Mouse (Mus musculus) limb, embryonic 15.5 days (tissue): ENCODE measurements around the gene Syn3. TPM values are rescaled to one million over a fixed set of nuclear protein-coding genes. Genes with fewer than 3 reads are reported as not detected.

ENCODE experiments used
- ATAC-seq: fragments of 200-750 bp; cut with Nextera tagmentation; 2 replicates; pipeline ENCODE4 v1.8.0; 2017; ENCODE audit warnings: low read depth, moderate TSS enrichment; ENCODE audit not compliant: insufficient number of reproducible peaks, low FRiP score, low TSS enrichment
- H3K27ac ChIP-seq: fragments of 300-500 bp; sonication (generic); 2 replicates; pipeline ENCODE4 v1.5.1; 2015; ENCODE audit warnings: moderate library complexity, mild to moderate bottlenecking, inconsistent platforms
- H3K27me3 ChIP-seq: fragments of 300-500 bp; sonication (generic); 2 replicates; pipeline ENCODE4 v1.6.1; 2015; ENCODE audit warnings: inconsistent platforms
- H3K36me3 ChIP-seq: fragments of 300-500 bp; sonication (generic); 2 replicates; pipeline ENCODE4 v1.6.1; 2015; ENCODE audit warnings: inconsistent platforms
- H3K4me1 ChIP-seq: fragments of 300-500 bp; sonication (generic); 2 replicates; pipeline ENCODE4 v1.6.1; 2015; ENCODE audit warnings: inconsistent platforms
- H3K4me2 ChIP-seq: fragments of 300-500 bp; sonication (generic); 2 replicates; pipeline ENCODE4 v1.6.1; 2015; ENCODE audit warnings: mild to moderate bottlenecking, inconsistent platforms
- H3K4me3 ChIP-seq: fragments of 300-500 bp; sonication (generic); 2 replicates; pipeline ENCODE4 v1.5.1; 2015; ENCODE audit warnings: mild to moderate bottlenecking, inconsistent platforms
- H3K9ac ChIP-seq: fragments of 300-500 bp; sonication (generic); 2 replicates; pipeline ENCODE4 v1.6.1; 2015; ENCODE audit warnings: inconsistent platforms
- H3K9me3 ChIP-seq: fragments of 300-500 bp; sonication (generic); 2 replicates; pipeline ENCODE4 v1.6.1; 2016; ENCODE audit warnings: inconsistent platforms
- WGBS: fragments of 180-500 bp; shearing (Covaris S2); methylation state at CpG from one replicate; pipeline ENCODE4 v1.1.7; 2015; 5-methylcytosine and 5-hydroxymethylcytosine counted together
- polyA plus RNA-seq: library from polyadenylated mRNA; unstranded; fragments of >200 nt; fragmentation: Nextera tagmentation; extraction: Ambion mirVana; gene quantifications from 2 replicates; pipeline ENCODE4 v1.2.1, GENCODE M21; 2015

Gene Syn3
- polyA plus RNA-seq, 1 experiment from 2014 or later, result 1.7 TPM

DNA sequence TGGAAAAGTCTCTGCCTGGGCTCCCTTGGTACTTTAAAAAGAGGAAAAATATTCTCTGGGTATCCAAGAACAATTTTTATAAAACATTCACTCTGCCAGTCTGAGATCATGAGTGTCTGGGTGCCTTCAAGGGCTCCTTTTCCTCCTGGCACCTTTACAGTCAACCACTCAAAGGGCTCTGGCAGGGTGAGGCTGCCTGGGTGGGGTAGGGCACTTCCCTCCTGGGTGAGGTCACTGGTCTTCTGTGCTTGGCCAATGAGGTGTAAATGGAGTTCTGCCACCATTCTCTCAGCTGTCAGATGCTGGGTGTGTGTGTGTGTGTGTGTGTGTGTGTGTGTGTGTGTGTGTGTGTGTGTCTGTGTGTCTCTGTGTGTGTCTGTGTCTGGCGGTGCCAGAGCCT lies 39.1 kb downstream of the Syn3 start:
- ATAC-seq, result no peak
- no peak overlapping the region for H3K27ac ChIP-seq
- no peaks in the 10 kb centered on the region for H3K36me3 ChIP-seq
- WGBS, result 71% methylated on average over 1 of the region's 1 CpGs
- H3K27me3 ChIP-seq, result no peaks in the 10 kb centered on the region
- H3K4me1 ChIP-seq, result peaks cover 14% of the 10 kb centered on the region
- H3K4me2 ChIP-seq, result no peak overlapping the region
- no peaks in the 10 kb centered on the region for H3K9me3 ChIP-seq
- no peak overlapping the region for H3K4me3 ChIP-seq
- no peak overlapping the region for H3K9ac ChIP-seq

DNA sequence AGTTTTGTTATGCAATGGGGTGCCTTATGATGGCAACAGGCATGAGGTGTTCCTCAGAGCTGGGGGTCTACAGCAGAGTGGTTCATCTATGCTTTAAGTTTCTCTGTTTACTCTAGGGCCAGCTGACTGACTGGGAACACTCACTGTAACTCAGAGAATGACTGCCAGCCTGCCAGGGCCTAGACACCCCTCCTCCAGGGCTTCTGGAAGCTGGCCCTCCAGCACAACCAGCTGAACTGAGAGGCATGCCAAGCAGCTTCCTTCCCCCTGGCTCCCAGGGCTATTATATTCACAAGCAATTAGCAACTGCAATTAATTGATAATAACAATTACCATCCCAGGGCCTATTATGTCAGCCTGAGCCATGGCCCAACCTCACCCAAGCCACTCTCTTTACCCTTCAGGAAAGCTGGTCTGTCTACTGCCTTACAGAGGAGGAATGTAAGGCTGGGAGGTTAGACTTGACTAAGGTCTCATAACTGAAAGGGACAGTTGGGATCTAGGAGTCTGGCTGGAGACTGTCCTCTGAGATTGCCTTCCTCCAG lies 41.0 kb downstream of the Syn3 start:
- Histone ChIP-seq H3K36me3 (no peaks in the 10 kb centered on the region), H3K27ac (no peak overlapping the region), H3K4me3 (no peak overlapping the region), H3K4me1 (peaks cover 11% of the 10 kb centered on the region; the same call in 1 of the 2 replicates), H3K27me3 (no peaks in the 10 kb centered on the region), H3K9ac (no peak overlapping the region), H3K9me3 (no peaks in the 10 kb centered on the region), H3K4me2 (no peak overlapping the region)
- no peak for ATAC-seq

DNA sequence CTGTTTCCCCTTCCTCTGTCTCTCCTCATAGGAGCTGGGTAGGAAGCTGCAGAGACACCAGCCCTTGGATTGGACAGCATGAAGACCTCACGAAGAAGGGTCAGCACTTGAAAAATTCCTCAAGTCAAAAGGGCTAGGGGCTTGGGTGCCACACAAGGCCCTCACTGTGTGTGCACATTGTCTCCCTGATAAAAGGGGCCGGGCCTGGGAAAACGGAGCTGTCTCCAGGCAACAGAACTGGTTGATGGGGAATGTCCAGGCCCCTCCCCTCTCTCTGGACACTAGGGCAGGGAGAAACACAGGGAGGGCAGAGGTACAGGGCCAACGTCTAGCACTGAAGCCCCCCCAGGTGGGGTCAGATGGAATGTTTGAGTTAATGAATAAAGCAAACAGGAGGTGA lies 41.5 kb downstream of the Syn3 start:
- no peak overlapping the region for H3K4me2 ChIP-seq
- no peaks in the 10 kb centered on the region for H3K27me3 ChIP-seq
- no peak for ATAC-seq
- H3K4me3 ChIP-seq, result no peak overlapping the region
- peaks cover 14% of the 10 kb centered on the region; the same call in 1 of the 2 replicates for H3K4me1 ChIP-seq
- H3K9me3 ChIP-seq, result no peaks in the 10 kb centered on the region
- 61% methylated on average over 4 of the region's 4 CpGs for WGBS
- no peak overlapping the region for H3K27ac ChIP-seq
- H3K9ac ChIP-seq, result no peak overlapping the region
- no peaks in the 10 kb centered on the region for H3K36me3 ChIP-seq

DNA sequence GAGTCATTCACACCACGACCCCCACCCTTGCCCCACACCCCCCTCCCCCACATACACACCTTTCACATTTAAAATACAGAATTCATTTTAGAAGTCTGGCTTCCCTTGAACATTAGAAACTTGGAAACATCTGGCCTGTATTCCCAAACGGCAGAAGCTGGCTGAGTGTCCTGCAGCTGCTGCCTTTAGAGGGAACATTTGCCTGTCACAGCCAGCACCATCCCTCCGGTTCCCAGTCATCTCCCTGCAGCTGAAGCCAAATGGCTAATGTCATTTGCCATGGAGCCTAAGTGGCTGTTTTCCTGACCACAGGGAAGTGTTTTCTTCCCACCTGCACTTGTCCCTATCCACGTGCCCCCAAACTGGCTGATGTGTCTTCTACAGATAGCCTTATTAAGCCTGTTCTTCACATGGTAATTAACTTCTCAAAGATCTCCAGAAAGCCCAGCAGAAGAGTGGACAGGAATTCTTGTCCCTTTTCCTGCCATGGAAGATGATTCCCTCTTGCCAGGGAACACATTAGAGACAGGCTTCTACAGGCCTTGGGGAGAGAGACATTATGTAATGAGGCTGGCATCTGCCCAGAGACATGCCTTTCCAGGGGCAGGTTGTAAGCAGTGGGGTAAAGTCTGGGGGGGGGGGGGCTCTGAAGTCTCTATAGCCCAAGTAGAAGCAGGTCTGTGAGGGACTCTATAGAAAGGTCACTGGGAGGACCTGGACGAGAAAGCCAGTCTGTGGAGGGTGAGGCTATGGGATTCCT lies 43.2 kb downstream of the Syn3 start:
- 43% methylated on average over 5 of the region's 5 CpGs for WGBS
- Histone ChIP-seq H3K9ac (no peak overlapping the region), H3K27ac (no peak overlapping the region), H3K36me3 (no peaks in the 10 kb centered on the region), H3K4me2 (no peak overlapping the region), H3K9me3 (no peaks in the 10 kb centered on the region), H3K27me3 (no peaks in the 10 kb centered on the region), H3K4me3 (no peak overlapping the region), H3K4me1 (peaks cover 14% of the 10 kb centered on the region; the same call in 1 of the 2 replicates)
- no peak for ATAC-seq

DNA sequence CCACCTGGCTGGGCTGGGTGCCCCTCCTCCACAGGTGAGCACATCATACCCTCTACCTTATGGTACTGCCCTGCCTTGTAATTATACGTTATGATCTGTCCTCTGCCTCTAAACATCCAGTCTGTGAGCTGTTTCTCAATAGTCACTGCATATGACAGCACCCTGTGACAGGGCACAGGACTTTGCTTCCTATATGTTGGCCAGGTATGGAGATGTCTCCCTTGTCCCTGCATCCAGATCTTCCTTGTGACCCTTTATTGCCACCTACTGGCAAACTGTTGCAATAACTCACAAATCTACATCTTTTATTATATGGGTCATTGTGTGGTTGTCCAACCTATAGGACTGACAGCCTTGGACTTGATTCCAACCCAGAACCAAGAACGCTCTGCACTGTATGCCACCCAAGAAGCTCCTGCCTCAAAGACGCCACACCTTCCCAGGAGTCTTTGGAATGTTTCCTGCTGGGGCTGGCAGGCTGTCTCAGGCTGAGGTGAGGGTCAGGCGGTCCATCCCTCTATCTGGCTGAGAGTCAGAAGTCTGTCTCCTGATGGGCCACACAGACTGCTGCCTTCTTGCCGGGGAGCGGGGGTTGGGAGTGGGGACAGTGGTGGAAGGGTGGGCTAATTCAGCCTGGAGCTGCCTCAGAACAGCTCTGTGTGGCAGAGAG lies 46.2 kb downstream of the Syn3 start:
- H3K9ac ChIP-seq, result no peak overlapping the region
- ATAC-seq, result peak; percentile 53
- no peak overlapping the region for H3K4me3 ChIP-seq
- no peaks in the 10 kb centered on the region for H3K9me3 ChIP-seq
- H3K27ac ChIP-seq, result no peak overlapping the region
- no peaks in the 10 kb centered on the region for H3K27me3 ChIP-seq
- no peaks in the 10 kb centered on the region for H3K36me3 ChIP-seq
- no peak overlapping the region for H3K4me2 ChIP-seq
- 35% methylated on average over 6 of the region's 6 CpGs for WGBS
- H3K4me1 ChIP-seq, result peaks cover 11% of the 10 kb centered on the region; the same call in 1 of the 2 replicates

DNA sequence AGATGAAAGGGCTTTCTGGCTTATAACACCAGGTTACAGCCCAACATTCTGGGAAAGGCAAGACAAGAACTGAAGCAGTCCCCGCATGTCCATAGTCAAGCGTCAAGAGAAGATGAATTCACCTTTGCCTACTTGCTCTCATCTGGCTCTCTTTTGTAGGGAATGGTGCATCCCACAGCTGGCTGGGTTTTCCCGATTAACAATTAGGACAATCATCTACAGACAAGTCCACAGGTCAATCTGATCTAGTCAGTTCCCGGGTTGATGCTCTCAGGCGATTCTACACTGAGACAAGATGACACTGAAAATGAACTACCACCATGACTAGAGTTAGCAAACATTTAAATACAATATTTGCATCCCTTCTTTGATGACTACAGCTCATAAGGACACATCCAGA lies 47.4 kb downstream of the Syn3 start:
- no peak for ATAC-seq
- 93% methylated on average over 5 of the region's 5 CpGs for WGBS
- H3K9me3 ChIP-seq, result no peaks in the 10 kb centered on the region
- no peak overlapping the region for H3K4me2 ChIP-seq
- no peak overlapping the region for H3K4me3 ChIP-seq
- no peak overlapping the region for H3K27ac ChIP-seq
- H3K4me1 ChIP-seq, result peaks cover 11% of the 10 kb centered on the region; the same call in 1 of the 2 replicates
- no peaks in the 10 kb centered on the region for H3K36me3 ChIP-seq
- H3K27me3 ChIP-seq, result no peaks in the 10 kb centered on the region
- H3K9ac ChIP-seq, result no peak overlapping the region

DNA sequence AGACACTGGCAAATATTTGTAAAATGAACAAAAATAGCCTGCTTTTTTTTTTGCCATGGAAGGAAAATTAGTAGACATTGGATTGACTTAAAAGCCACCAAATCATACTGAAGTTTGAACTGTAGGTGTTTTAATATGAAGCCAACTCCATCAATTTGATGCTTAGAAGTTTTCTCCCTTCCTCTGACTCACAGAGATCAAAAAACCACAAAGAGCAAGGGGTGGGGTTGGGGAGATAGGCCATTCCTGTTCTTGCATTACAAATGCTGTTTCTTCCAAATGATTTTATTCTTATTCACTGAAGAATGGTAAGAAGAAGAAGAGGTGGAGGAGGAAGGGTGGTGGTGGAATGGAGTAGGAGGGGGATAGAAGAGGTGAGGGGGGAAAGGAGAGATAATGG lies 52.0 kb downstream of the Syn3 start:
- no peaks in the 10 kb centered on the region for H3K4me1 ChIP-seq
- no peaks in the 10 kb centered on the region for H3K9me3 ChIP-seq
- no peak overlapping the region for H3K4me2 ChIP-seq
- no peak overlapping the region for H3K27ac ChIP-seq
- ATAC-seq, result no peak
- H3K9ac ChIP-seq, result no peak overlapping the region
- no peak overlapping the region for H3K4me3 ChIP-seq
- H3K27me3 ChIP-seq, result no peaks in the 10 kb centered on the region
- no peaks in the 10 kb centered on the region for H3K36me3 ChIP-seq

DNA sequence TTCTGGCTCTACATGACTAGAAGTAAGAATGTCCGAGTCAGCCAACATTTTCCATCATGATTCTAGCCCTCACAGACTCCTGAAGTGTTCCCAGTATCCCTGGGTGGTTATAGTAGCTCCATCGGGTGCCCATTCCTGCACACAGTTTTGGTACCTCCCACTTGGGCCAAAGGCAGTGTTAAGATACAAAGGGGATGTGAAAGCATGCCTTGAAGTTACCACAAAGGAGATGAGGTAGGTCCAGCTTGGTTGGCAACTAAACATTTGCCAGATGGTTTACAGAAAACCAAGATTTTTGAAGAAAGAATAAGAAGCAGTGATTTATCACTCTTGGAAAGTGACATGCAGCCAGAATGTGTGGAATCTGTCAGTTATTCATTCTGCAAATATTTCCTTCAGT lies 53.5 kb downstream of the Syn3 start:
- no peak overlapping the region for H3K4me2 ChIP-seq
- H3K4me1 ChIP-seq, result no peaks in the 10 kb centered on the region
- no peaks in the 10 kb centered on the region for H3K27me3 ChIP-seq
- H3K4me3 ChIP-seq, result no peak overlapping the region
- no peaks in the 10 kb centered on the region for H3K9me3 ChIP-seq
- no peak overlapping the region for H3K9ac ChIP-seq
- no peak for ATAC-seq
- no peaks in the 10 kb centered on the region for H3K36me3 ChIP-seq
- 68% methylated on average over 2 of the region's 2 CpGs for WGBS
- no peak overlapping the region for H3K27ac ChIP-seq

DNA sequence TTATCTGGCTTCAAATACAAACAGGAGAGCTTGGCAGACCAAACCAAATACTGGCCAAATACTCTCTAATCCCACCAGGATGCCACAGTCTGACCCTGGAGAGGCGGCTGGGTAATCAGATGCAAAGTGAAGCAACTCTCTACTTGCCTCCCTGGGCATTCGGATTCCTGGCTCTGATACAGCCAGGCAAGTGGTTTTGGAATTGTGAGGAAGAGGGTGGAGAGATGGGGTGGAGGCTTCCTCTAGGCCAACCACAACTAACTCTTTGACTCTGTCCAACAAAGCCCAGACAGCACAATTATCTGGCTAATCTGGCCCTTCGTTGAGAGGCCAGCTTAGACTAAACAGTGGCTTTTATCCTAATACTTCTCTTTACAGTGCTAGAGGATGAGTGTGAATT lies 54.0 kb downstream of the Syn3 start:
- Histone ChIP-seq H3K4me2 (no peak overlapping the region), H3K4me1 (no peaks in the 10 kb centered on the region), H3K9ac (no peak overlapping the region), H3K36me3 (no peaks in the 10 kb centered on the region), H3K4me3 (no peak overlapping the region), H3K27me3 (no peaks in the 10 kb centered on the region), H3K9me3 (no peaks in the 10 kb centered on the region), H3K27ac (no peak overlapping the region)
- 65% methylated on average over 3 of the region's 3 CpGs for WGBS
- no peak for ATAC-seq

DNA sequence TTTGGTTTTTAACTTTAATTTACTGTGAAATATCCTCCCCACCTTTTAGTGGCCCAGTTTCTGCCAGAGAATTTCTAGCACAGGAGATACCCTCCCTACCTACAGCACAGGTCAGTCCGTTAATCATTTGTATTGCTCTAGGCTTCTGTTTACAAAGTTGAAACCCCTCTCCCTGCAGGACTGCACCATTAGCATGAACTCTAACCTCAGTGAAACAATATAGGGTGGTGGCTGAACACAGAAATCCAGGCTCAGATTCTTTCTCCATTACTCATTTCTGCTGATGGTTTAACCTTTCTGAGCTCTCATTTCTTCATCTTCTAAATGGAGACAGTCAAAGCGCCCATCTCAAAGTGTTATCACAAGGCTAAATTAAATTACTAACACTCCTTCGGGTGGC lies 56.9 kb downstream of the Syn3 start:
- no peaks in the 10 kb centered on the region for H3K27me3 ChIP-seq
- no peak overlapping the region for H3K27ac ChIP-seq
- H3K4me1 ChIP-seq, result no peaks in the 10 kb centered on the region
- no peak overlapping the region for H3K4me2 ChIP-seq
- no peaks in the 10 kb centered on the region for H3K9me3 ChIP-seq
- H3K36me3 ChIP-seq, result no peaks in the 10 kb centered on the region
- 78% methylated on average over 3 of the region's 3 CpGs for WGBS
- ATAC-seq, result no peak
- H3K9ac ChIP-seq, result no peak overlapping the region
- no peak overlapping the region for H3K4me3 ChIP-seq

DNA sequence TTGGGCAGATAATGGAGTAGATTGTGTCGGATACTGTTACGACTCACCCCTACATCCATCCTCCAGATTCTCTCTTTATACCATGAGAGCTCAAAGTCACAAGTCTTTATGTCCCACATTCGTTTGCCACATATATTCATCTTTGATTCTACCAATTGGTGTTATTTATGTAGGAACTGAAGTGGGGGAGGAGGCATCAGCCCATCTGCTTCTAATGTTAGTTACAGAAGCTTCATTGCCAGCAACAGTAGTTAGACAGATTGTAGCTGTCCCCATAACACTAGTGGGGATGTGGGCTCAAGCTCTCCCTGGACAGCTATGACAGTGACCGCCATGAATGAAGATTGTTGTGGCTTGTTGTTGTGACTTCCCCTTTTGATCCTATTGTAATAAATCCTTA lies 59.1 kb downstream of the Syn3 start:
- no peaks in the 10 kb centered on the region for H3K36me3 ChIP-seq
- H3K27me3 ChIP-seq, result no peaks in the 10 kb centered on the region
- H3K9ac ChIP-seq, result no peak overlapping the region
- no peak overlapping the region for H3K27ac ChIP-seq
- no peak overlapping the region for H3K4me3 ChIP-seq
- ATAC-seq, result no peak
- H3K4me1 ChIP-seq, result no peaks in the 10 kb centered on the region
- H3K9me3 ChIP-seq, result no peaks in the 10 kb centered on the region
- no peak overlapping the region for H3K4me2 ChIP-seq
- WGBS, result 89% methylated on average over 4 of the region's 4 CpGs

DNA sequence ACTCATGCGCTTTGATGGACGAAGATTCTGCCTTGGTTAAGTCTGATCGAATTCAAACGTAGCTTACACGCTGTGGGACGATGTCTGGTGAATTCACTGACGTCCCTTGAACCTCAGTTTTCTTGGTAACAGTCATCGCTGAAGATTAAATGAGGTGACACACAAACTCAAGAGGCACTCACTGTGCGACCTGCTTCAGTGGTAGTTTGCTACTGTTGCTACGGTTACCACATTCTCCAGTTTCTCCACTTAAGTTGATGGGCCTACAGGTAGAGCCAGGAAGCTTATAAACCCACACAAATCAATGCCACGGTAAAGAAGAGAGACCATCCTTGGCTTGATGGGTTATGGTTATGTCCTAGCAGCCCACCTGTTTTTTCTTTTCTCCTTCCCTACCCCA lies 61.4 kb downstream of the Syn3 start:
- WGBS, result 84% methylated on average over 11 of the region's 11 CpGs
- Histone ChIP-seq H3K9ac (no peak overlapping the region), H3K36me3 (no peaks in the 10 kb centered on the region), H3K27ac (no peak overlapping the region), H3K4me3 (no peak overlapping the region), H3K4me2 (no peak overlapping the region), H3K27me3 (no peaks in the 10 kb centered on the region), H3K9me3 (no peaks in the 10 kb centered on the region), H3K4me1 (no peaks in the 10 kb centered on the region)
- no peak for ATAC-seq
